In the genomic region with DNA sequence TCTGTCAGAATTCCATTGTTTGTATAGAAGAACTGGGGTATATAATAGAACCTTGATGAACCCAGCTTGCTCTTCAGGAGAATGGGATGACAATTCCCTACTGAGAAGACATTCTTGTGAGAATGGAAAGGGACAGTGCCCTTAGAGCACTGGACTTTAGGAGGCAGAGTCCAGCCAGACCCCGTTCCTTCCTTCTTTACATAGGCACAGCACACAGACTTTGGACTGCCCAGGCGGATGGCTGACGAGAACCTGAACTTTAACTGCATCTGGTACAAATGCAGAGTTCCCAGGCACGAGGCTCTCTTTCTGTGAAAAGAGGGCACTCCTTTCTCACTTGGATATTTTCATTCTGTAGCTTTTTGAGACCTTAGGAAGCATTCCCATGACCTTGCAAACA, we compare ENCODE assay signal across 23 mouse cellular contexts.
DNase-seq lines count a peak whose midpoint lies in the region; ATAC-seq and TF ChIP-seq lines count a peak whose summit lies in the region.
"Had no signal": no experiment of that assay in that cellular context is flagged by ENCODE, and none has a peak within 500 bp of the region (broad histone marks: within the 10 kb centered on the region; RNA-seq: fewer than 3 reads in every experiment).

No protein-coding gene starts in this region.

- H3K4me3 ChIP-seq in kidney, embryonic 15.5 days (replicated peaks), result no peak overlapping the region
- no peak overlapping the region for H3K4me3 ChIP-seq in liver, embryonic 12.5 days
- H3K4me3 ChIP-seq in liver, postnatal 0 days (ENCODE audit: low read depth, low read length), result no peak overlapping the region
- no peak overlapping the region for H3K4me3 ChIP-seq in liver, embryonic 16.5 days (ENCODE audit: low read depth, low read length)
- no peak overlapping the region for H3K4me3 ChIP-seq in embryonic facial prominence, embryonic 10.5 days
- H3K4me3 ChIP-seq: forebrain, embryonic 10.5 days; forebrain, embryonic 13.5 days; hindbrain, embryonic 10.5 days; hindbrain, embryonic 13.5 days had no signal

- TF ChIP-seq EP300 in liver, postnatal 0 days (IDR thresholded peaks at IDR 0.05; ENCODE audit: low read depth), result no peak

- no peak overlapping the region for H3K4me2 ChIP-seq in kidney, embryonic 15.5 days
- no peak overlapping the region for H3K4me2 ChIP-seq in liver, embryonic 12.5 days
- no peak overlapping the region for H3K4me2 ChIP-seq in liver, postnatal 0 days (ENCODE audit: low read depth, low read length)
- no peak overlapping the region for H3K4me2 ChIP-seq in liver, embryonic 16.5 days (ENCODE audit: low read depth, low read length)
- H3K4me2 ChIP-seq: forebrain, embryonic 13.5 days; heart, embryonic 11.5 days; hindbrain, embryonic 13.5 days had no signal

- 0 out of 2 replicates have a peak, but pooled peaks have one; percentile 46 for ATAC-seq in kidney, embryonic 15.5 days (replicated peaks; ENCODE audit: low FRiP score)
- peak; percentile 54; the same call in 1 of the 2 replicates for ATAC-seq in liver, embryonic 12.5 days
- no peak for ATAC-seq in liver, postnatal 0 days
- ATAC-seq in liver, embryonic 16.5 days (ENCODE audit: low read depth), result peak; percentile 59; the same call in 1 of the 2 replicates
- ATAC-seq: CD4-positive, CD25-positive, alpha-beta regulatory T cell, adult 4 months; forebrain, embryonic 13.5 days; forebrain, embryonic 16.5 days; hindbrain, embryonic 16.5 days had no signal

- H3K9ac ChIP-seq in kidney, embryonic 15.5 days, result no peak overlapping the region
- H3K9ac ChIP-seq in liver, embryonic 12.5 days, result no peak overlapping the region
- H3K9ac ChIP-seq in liver, postnatal 0 days (replicated peaks), result no peak overlapping the region
- H3K9ac ChIP-seq in liver, embryonic 16.5 days (ENCODE audit: low read depth, low read length), result no peak overlapping the region
- H3K9ac ChIP-seq: forebrain, embryonic 13.5 days; hindbrain, embryonic 13.5 days had no signal

- no peaks in the 10 kb centered on the region for H3K4me1 ChIP-seq in kidney, embryonic 15.5 days
- H3K4me1 ChIP-seq in liver, embryonic 12.5 days, result no peaks in the 10 kb centered on the region
- H3K4me1 ChIP-seq in liver, postnatal 0 days (ENCODE audit: insufficient read depth), result no peaks in the 10 kb centered on the region
- no peaks in the 10 kb centered on the region for H3K4me1 ChIP-seq in liver, embryonic 16.5 days (ENCODE audit: control insufficient read depth, low read depth, low read length)
- no peaks in the 10 kb centered on the region for H3K4me1 ChIP-seq in embryonic facial prominence, embryonic 10.5 days
- H3K4me1 ChIP-seq: forebrain, embryonic 10.5 days; forebrain, embryonic 13.5 days; hindbrain, embryonic 10.5 days; hindbrain, embryonic 13.5 days had no signal

- DNase-seq in kidney, adult 11 months, result no peak
- DNase-seq in liver, postnatal 0 days, result no peak
- DNase-seq in embryonic facial prominence, embryonic 10.5 days (ENCODE audit: low spot score), result no peak
- DNase-seq: adrenal gland, adult 2 months; adrenal gland, postnatal 14 days; cerebellum, adult 11 months; cerebellum, adult 8-10 months; cerebellum, postnatal 10 days; cerebellum, postnatal 36 days; embryo, embryonic 11 days; gastrocnemius, postnatal 10 days; gastrocnemius, postnatal 36 days had no signal

- WGBS in kidney, embryonic 15.5 days, result 71% methylated on average over 4 of the region's 4 CpGs
- 62% methylated on average over 4 of the region's 4 CpGs for WGBS in liver, embryonic 12.5 days (ENCODE audit: insufficient replicate concordance)
- 40% methylated on average over 4 of the region's 4 CpGs for WGBS in liver, postnatal 0 days (ENCODE audit: insufficient replicate concordance)
- 56% methylated on average over 4 of the region's 4 CpGs for WGBS in liver, embryonic 16.5 days (ENCODE audit: insufficient replicate concordance)
- WGBS in embryonic facial prominence, embryonic 10.5 days, result 83% methylated on average over 4 of the region's 4 CpGs

- H3K9me3 ChIP-seq in kidney, embryonic 15.5 days (replicated peaks), result no peaks in the 10 kb centered on the region
- H3K9me3 ChIP-seq in liver, embryonic 12.5 days (replicated peaks), result no peaks in the 10 kb centered on the region
- H3K9me3 ChIP-seq in liver, postnatal 0 days (ENCODE audit: low read length), result no peaks in the 10 kb centered on the region
- no peaks in the 10 kb centered on the region for H3K9me3 ChIP-seq in liver, embryonic 16.5 days (replicated peaks; ENCODE audit: control insufficient read depth, low read length)
- no peaks in the 10 kb centered on the region for H3K9me3 ChIP-seq in embryonic facial prominence, embryonic 10.5 days
- H3K9me3 ChIP-seq: forebrain, embryonic 10.5 days; forebrain, embryonic 13.5 days; hindbrain, embryonic 10.5 days; hindbrain, embryonic 13.5 days had no signal

- no peaks in the 10 kb centered on the region for H3K27me3 ChIP-seq in kidney, embryonic 15.5 days
- no peaks in the 10 kb centered on the region for H3K27me3 ChIP-seq in liver, embryonic 12.5 days (replicated peaks)
- no peaks in the 10 kb centered on the region for H3K27me3 ChIP-seq in liver, postnatal 0 days (ENCODE audit: insufficient read depth, low read length)
- H3K27me3 ChIP-seq in liver, embryonic 16.5 days (ENCODE audit: control insufficient read depth, insufficient read depth, low read depth, low read length), result no peaks in the 10 kb centered on the region
- H3K27me3 ChIP-seq in embryonic facial prominence, embryonic 10.5 days (replicated peaks; ENCODE audit: low read depth, poor library complexity, severe bottlenecking), result no peaks in the 10 kb centered on the region
- H3K27me3 ChIP-seq: forebrain, embryonic 13.5 days; hindbrain, embryonic 13.5 days had no signal

- no peak for TF ChIP-seq CTCF in liver, postnatal 0 days (IDR thresholded peaks at IDR 0.05; ENCODE audit: low read depth)

- no peaks in the 10 kb centered on the region for H3K36me3 ChIP-seq in kidney, embryonic 15.5 days
- H3K36me3 ChIP-seq in liver, embryonic 12.5 days, result no peaks in the 10 kb centered on the region
- no peaks in the 10 kb centered on the region for H3K36me3 ChIP-seq in liver, postnatal 0 days (replicated peaks; ENCODE audit: insufficient read depth, low read length)
- H3K36me3 ChIP-seq in liver, embryonic 16.5 days (ENCODE audit: control insufficient read depth, insufficient read depth), result no peaks in the 10 kb centered on the region
- H3K36me3 ChIP-seq in embryonic facial prominence, embryonic 10.5 days (replicated peaks), result no peaks in the 10 kb centered on the region
- H3K36me3 ChIP-seq: forebrain, embryonic 10.5 days; hindbrain, embryonic 10.5 days; hindbrain, embryonic 13.5 days had no signal

- H3K27ac ChIP-seq in kidney, embryonic 15.5 days, result no peak overlapping the region
- H3K27ac ChIP-seq in liver, embryonic 12.5 days, result no peak overlapping the region
- no peak overlapping the region for H3K27ac ChIP-seq in liver, postnatal 0 days (ENCODE audit: low read depth)
- H3K27ac ChIP-seq in liver, embryonic 16.5 days (ENCODE audit: low read length), result no peak overlapping the region
- H3K27ac ChIP-seq in embryonic facial prominence, embryonic 10.5 days (replicated peaks), result no peak overlapping the region
- H3K27ac ChIP-seq: forebrain, embryonic 10.5 days; forebrain, embryonic 13.5 days; hindbrain, embryonic 10.5 days; hindbrain, embryonic 13.5 days had no signal
